Mouse (Mus musculus) testis, adult 2 months (tissue): ENCODE measurements around the gene Icam1. TPM values are rescaled to one million over a fixed set of nuclear protein-coding genes. Genes with fewer than 3 reads are reported as not detected.

Source experiments
- H3K27ac ChIP-seq: fragments of 200-500 bp; 2 replicates; pipeline ENCODE4 v1.5.1; 2012; ENCODE audit warnings: low read depth, low read length; ENCODE audit not compliant: control insufficient read depth, insufficient read depth
- H3K27me3 ChIP-seq: fragments of 200-500 bp; 2 replicates; pipeline ENCODE4 v1.6.1; 2012; ENCODE audit warnings: mild to moderate bottlenecking, low read length, moderate library complexity; ENCODE audit not compliant: control insufficient read depth, insufficient read depth
- H3K36me3 ChIP-seq: fragments of 200-500 bp; 2 replicates; pipeline ENCODE4 v1.6.1; 2012; ENCODE audit warnings: mild to moderate bottlenecking, low read length; ENCODE audit not compliant: control insufficient read depth, insufficient read depth
- H3K4me1 ChIP-seq: fragments of 200-500 bp; 2 replicates; pipeline ENCODE4 v1.6.1; 2012; ENCODE audit warnings: low read length; ENCODE audit not compliant: control insufficient read depth, insufficient read depth
- H3K4me3 ChIP-seq: fragments of 200-500 bp; 2 replicates; pipeline ENCODE4 v1.5.1; 2012; ENCODE audit warnings: low read depth, mild to moderate bottlenecking, low read length, moderate library complexity, mixed read lengths; ENCODE audit not compliant: control insufficient read depth
- CTCF ChIP-seq: fragments of 200-500 bp; IDR thresholded peaks from 2 replicates; pipeline ENCODE4 v1.5.1; 2012; ENCODE audit warnings: low read depth, mild to moderate bottlenecking, inconsistent platforms, low read length, moderate library complexity; ENCODE audit not compliant: control insufficient read depth, insufficient read depth, insufficient replicate concordance
- POLR2A ChIP-seq: fragments of 200-500 bp; IDR thresholded peaks from 2 replicates; pipeline ENCODE4 v1.6.1; 2012; ENCODE audit warnings: low read depth, mild to moderate bottlenecking, inconsistent platforms, low read length, moderate library complexity; ENCODE audit not compliant: control insufficient read depth
- polyA plus RNA-seq: library from polyadenylated mRNA; depleted of rRNA; stranded (reverse); fragments of >200 nt; gene quantifications from 2 replicates; pipeline ENCODE4 v1.2.3, GENCODE M21; 2012

The Icam1 gene
- polyA plus RNA-seq, 1 experiment: 1.8 TPM

GRCm38 (mm10) chr9:20975431-20976215 lies 40.2 kb upstream of the Icam1 start:
- Histone ChIP-seq H3K27ac (peak overlapping the region; percentile 10; the same call in 1 of the 2 replicates), H3K27me3 (no peaks in the 10 kb centered on the region), H3K4me1 (peaks cover 12% of the 10 kb centered on the region), H3K36me3 (no peaks in the 10 kb centered on the region), H3K4me3 (peak overlapping the region; percentile 87)
- TF ChIP-seq POLR2A: no peak; the same call in 1 of the 2 replicates
- TF ChIP-seq CTCF: no peak

GRCm38 (mm10) chr9:20976216-20976960 lies 39.4 kb upstream of the Icam1 start, which contains the start of gene S1pr2:
S1pr2 (minus strand) TSS chr9:20976781.
- peaks cover 12% of the 10 kb centered on the region for H3K4me1 ChIP-seq
- peak within 1 kb of the TSS; percentile 10 for H3K27ac ChIP-seq
- TF ChIP-seq POLR2A (no peak), CTCF (no peak)
- H3K4me3 ChIP-seq: peak within 1 kb of the TSS; percentile 87
- H3K27me3 ChIP-seq: no peaks in the 10 kb centered on the region
- no peaks in the 10 kb centered on the region for H3K36me3 ChIP-seq

DNA sequence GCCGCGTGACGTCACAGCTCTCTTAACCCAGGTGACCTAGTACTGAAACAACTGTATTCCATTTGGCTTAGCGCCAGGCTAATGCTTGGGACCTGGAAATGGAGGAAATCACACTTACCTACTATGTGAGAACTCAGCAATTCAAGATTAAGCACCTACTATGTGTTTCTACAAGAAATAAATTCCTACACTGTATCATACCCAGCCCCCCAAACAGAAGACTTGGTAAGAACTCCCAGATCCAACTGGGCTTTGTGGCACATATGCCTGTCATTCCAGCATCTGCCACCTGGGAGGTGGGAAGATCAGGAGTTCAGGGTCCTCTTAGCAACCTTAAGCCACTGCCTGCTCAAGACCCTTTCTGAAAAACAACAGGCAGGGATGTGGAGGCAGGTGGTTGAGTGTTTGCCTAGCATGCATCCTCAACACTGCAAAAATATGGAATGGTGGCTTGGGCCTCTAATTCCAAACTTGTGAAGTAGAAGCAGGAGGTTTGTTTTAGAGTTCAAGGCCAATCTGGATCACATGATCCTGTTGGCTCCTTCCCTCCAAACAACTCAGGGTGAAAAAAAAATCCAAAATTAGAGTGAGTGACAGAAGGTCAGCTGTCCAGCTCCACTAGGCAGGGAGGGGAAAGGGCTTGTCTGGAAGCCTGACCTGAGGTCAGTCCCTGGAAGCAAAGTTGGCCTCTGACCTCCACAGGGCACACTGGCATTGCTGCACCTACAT lies 38.7 kb upstream of the Icam1 start:
- H3K4me1 ChIP-seq: peaks cover 12% of the 10 kb centered on the region
- H3K36me3 ChIP-seq: no peaks in the 10 kb centered on the region
- no peak overlapping the region for H3K27ac ChIP-seq
- no peaks in the 10 kb centered on the region for H3K27me3 ChIP-seq
- TF ChIP-seq POLR2A (no peak), CTCF (no peak)
- H3K4me3 ChIP-seq: peak overlapping the region; percentile 87

DNA sequence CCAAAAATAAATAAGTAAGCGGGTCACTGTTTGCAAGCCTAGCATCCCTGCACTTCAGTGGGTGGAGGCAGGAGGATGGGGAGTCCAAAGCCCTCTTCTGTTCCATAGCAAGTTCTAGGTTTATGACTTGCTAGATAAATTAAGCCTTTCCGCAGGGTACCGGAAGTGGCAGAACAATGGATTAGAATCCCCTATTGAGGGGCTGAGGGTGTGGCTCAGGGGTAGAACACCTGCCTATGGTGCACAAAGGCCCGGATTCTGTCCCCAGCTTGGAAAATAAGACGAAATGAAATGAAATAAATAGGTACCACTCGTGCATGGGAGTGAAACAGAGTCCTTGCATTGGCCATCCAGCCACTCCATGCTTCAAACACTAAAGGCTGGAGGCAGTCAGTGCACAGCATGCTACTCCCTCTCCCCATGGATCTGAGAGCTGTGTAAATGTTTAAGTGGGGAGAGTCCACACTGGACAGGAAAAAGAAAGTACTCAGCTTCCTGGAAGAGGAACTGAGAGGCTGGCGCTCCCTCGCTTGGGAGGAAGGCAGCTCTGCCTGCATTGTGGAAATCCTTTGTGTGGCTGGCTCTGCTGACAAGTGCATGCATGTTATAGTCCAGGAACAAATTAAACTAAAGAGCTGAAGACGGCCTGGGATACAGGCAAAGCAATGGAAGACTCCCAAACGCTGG lies 37.2 kb upstream of the Icam1 start:
- H3K36me3 ChIP-seq: no peaks in the 10 kb centered on the region
- H3K4me3 ChIP-seq: no peak overlapping the region
- H3K27me3 ChIP-seq: no peaks in the 10 kb centered on the region
- H3K4me1 ChIP-seq: peaks cover 5% of the 10 kb centered on the region
- TF ChIP-seq CTCF (no peak), POLR2A (no peak)
- no peak overlapping the region for H3K27ac ChIP-seq

GRCm38 (mm10) chr9:20979181-20979580 lies 36.6 kb upstream of the Icam1 start:
- H3K27ac ChIP-seq: no peak overlapping the region
- H3K4me1 ChIP-seq: peaks cover 5% of the 10 kb centered on the region

GRCm38 (mm10) chr9:20979769-20980168 lies 36.0 kb upstream of the Icam1 start:
- no peaks in the 10 kb centered on the region for H3K36me3 ChIP-seq
- TF ChIP-seq POLR2A (no peak), CTCF (no peak)
- H3K4me3 ChIP-seq: no peak overlapping the region
- no peaks in the 10 kb centered on the region for H3K27me3 ChIP-seq
- H3K4me1 ChIP-seq: peaks cover 5% of the 10 kb centered on the region
- no peak overlapping the region for H3K27ac ChIP-seq

More at GRCm38 (mm10) chr9:20979181-20979580, 36.6 kb upstream of the Icam1 start:
- Histone ChIP-seq H3K4me3 (no peak overlapping the region), H3K27me3 (no peaks in the 10 kb centered on the region), H3K36me3 (no peaks in the 10 kb centered on the region)
- TF ChIP-seq POLR2A (no peak), CTCF (no peak)
